Mouse (Mus musculus): ENCODE data around the gene Cybc1.

DNA sequence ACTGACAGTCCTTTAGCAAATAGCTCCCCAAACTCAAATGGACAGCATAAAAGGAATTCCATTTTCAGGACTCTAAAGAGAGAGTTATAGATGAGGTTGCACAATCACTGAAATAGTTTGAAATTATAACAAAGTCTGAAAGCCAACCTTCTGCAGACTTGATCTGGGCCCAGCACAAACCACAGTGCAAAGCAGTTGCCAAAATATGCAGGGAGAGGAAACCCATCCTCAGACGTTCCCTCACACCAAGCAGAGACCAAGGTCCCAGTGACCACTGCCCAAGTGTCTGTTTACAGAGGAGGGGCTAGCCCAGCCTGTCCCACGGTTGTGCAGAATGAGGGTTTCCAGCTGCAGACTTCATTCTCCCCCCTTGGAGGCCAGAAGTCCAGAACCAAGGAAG is 30.5 kb downstream of the Cybc1 start:
- TF ChIP-seq CTCF (IDR thresholded peaks at IDR 0.05; ENCODE audit: low read depth) (no peak), EP300 (IDR thresholded peaks at IDR 0.05; ENCODE audit: low read depth) (no peak)
